Mouse (Mus musculus): ENCODE data around the gene Tbata.

Tbata gene

DNA sequence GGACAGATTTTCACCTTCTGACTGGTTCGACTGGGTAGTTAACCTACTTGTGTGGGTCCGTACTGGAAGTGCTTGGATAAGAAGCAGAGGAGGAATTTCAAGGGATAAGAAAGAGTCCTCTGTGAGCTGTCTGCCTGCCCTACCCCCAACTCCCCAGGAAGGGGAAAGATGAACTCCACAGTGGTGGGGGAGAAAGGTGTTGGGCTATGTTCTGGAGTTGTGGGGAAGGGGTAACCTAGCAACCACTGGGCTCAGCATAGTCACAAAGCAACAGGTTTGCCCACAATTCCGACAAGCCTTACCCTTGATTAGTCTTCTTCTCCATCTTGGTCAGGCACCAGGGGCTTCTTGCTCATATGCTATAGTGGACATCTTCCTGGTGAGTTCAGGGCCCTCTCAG is at the start of gene Tbata:
TSS of gene Tbata (plus strand) at position 301 of the 400 bp plus-strand sequence.
- no peak for DNase-seq (ENCODE audit: low read depth, low spot score)

DNA sequence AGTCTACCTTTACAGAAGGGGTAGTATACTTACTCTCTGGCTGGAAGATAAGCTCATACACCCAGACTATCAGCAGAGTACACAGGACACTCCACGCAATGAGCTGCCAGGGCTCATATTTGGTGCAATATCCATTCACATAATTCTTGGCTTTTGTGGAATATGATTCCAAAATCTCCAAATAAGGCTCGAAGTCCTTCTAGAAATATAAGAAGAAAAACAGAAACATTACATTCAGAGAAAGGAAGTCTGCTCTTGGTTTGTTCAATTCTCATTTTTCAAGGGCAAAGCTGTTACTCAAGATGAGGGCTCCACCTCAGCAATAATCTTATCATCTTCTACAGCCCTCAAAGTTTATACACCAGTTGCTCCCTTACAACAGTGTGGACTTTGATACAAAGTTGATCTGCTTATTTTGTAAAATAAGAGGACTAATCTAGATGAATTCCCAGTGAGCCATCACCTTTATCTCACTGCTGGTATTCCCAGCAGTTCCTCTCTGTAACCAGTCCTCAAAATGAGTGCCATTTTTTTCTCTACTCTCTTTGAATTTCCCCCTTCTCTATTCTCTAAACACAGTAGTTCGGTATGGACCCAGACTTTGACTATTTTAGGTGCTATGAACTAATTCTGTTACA is 48.4 kb upstream of the Tbata start:
- no peak for DNase-seq (ENCODE audit: low read depth, low spot score)

DNA sequence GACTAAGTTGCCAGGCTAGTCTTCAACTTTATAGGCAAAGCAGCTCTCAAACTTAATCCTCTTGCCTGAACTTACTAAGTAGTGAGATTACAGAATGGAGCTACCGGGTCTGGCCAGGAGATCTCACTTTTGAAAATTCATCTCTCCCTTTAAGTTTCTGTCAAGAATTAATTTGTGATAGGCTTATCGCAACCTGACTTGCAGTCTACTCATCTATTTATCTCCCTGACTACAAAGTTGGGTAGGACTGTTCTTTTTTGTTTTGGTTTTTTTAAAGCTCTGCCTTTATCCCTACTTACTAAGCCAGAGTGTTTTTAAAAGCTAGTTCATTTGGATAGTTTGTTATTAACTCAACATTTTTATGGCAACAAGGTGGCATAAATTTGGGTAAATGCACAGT is 47.3 kb upstream of the Tbata start:
- DNase-seq (ENCODE audit: low read depth, low spot score): no peak

DNA sequence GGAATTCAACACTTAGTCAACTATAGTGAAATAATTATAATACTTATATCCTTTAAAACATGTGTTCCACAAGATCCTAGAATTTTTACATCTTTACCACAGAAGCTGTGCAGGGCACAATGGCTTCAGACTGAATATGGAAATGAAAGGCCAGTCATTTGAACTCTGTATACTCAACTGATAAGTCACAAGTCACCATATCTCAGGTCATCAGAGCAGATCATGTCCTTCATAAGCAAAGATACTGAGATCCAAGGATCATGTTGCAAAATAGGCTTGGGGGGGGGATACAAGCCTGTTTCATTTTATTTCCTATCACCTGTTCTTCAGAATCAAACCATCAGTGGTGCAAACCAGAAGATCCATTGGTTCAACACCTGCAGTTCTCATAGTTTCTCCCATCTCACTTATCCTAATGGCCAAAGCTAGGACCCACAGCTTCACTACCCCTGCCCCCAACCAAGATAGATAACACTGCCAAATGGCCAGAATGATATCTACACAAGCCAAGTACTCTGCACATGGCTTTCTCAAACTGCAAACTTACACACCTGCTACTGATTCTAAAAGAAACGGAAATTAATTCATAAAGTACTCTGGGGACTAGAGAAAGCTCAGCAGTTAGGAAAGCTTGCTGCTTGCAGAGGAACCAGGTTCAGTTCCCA is 42.9 kb upstream of the Tbata start:
- DNase-seq (ENCODE audit: low read depth, low spot score): no peak

DNA sequence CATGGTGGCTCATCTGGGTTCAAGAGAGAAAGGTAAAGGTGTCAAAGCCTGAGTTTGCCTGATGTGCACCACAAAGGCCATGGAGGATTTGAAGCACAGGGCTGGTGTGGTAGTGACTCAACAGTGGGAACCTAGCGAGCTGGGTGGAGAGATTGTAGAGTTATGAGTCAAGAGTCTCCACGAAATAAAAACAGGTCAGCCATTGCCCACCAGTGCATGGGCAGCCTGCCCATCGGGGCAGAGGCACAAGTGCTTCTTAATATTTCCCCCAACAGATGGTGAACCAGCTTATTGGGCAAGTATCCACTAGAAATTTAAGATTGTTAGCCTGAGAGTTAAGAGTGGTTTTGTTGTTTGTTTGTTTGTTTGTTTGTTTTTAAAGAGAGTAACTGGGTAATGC is 40.8 kb upstream of the Tbata start:
- DNase-seq (ENCODE audit: low read depth, low spot score): no peak

DNA sequence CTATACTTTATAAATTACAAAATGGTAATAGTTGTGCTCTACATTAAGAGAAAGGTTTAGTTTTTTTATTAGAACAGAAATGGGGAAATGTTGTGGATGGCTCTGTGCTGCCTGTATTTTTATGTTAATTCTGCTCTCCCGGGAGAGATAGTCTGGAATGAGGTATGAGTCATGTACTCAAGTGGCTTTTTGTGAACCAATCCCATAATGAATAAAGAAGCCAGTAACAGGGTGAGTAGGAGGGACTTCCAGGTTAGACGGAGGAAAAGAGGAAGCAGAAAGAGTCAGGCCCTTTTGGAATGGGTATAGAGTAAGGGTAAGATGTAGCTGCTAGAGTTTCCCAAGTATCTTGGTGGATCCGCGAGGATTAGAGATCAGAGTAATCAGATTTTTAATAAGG is 37.7 kb upstream of the Tbata start:
- DNase-seq (ENCODE audit: low read depth, low spot score): no peak

DNA sequence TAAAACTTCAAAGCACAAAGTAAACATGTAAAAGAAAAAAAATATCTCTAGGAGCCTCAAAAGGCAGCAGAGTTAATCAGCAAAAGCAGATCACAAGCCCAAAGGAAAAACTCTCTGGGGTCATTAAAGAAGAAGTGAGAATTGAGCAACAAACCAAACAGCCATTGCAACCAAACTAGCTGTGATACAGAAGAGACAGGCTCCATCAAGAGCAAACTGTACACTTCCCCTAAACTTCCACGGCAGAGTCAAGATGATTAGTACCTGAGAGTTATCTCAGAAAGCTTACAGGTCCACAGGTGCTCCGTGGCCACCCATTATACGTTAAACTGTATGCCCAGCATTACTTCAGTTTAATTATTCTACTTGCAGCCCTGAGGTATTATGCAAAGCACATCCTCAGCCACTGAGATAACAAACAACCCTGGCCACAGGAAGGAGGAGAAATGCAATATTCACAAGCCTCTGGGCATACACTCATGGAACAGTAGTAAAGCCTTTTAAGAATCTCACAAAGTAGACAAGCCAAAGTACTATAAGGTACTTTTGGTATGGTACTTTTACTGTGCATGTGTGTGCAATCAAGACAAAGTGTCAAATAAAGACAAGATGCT is 36.4 kb upstream of the Tbata start:
- DNase-seq (ENCODE audit: low read depth, low spot score): no peak

DNA sequence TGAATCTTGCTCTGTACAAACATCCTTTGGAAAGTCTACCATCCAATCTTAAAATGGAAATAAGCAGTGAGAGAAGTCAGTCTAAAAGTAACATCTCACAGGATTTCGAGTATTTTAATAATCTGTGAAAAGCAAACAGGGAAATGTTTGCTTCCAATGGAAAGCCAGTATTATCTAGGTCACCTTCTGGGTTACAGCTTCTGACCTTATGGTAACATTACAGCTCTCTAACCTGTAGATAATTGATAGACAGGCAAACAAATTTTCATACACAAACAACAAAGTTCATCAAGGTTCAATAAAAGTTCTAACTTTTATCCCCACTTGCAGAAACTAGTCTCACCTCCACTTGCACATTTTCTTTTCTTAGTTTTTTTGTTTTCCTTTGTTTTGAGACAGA is 34.2 kb upstream of the Tbata start:
- no peak for DNase-seq (ENCODE audit: low read depth, low spot score)

DNA sequence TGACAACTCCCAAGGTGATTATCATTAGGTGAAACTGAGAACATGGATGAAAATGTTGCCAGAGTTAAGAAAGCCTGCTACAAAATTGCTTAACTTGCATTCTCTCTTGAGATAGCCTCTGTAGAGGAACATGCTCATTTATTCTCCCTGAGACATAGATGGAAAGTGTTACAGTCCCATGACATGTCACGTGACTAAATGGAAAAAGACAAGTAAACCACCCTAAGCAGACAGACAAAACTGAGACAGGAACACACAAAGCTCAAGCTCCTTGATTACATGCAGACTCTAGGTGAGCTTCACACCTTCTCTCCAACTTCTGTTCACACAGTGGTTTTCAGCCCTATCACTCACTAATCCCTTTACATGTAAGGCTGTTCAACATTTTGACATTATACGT is 28.4 kb upstream of the Tbata start:
- no peak for DNase-seq (ENCODE audit: low read depth, low spot score)

DNA sequence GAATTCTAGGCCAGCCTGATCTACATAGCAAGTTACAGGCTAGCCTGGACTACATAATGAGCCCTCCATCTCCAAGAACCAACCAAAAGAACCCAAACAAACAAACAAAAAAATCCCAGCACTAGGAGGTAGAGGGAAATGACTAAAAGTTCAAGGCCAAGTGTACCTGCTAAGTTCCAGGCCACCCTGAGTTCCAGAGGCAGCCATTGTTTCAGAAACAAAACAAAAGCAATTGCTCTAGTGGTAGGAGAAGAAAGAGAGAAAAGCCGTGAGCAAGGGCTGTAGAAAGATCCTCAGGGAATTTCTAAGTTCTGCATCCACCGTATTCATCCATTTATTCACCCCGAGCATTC is 26.0 kb upstream of the Tbata start:
- DNase-seq (ENCODE audit: low read depth, low spot score): no peak

DNA sequence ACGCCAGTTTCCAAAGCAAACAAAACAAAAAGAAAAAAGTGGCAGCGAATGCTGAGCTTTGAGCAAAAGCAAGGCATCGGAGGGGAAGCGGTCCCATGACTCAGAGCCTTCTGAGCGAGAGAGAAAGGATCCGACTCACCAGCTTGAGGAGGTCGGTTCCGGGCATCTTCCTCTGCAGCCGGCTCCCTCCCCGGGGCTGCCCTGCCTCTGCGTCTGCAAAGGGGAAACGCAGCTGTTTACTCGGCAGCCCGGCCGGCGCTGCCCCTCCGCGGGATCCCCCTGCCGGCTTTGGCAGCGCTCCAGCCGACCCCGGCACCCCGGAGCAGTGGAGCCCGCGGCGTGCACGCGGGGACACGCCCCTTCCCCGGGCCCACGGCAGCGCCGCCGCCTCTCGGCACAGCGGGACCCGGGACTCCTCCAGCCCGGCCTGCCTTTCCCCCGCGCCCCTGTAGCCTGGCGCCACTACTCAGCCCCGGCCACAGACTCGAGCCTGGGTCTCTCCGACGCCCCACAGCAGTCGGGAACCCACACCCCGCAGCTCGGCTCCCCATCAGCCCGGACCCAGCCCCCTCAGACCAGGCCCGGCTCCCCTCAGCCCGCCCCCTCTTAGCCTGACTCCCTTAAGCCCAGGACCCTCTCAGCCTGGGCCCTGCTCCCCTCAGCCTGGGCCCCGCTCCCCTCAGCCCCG is 25.5 kb upstream of the Tbata start:
- DNase-seq (ENCODE audit: low read depth, low spot score): peak; percentile 35

DNA sequence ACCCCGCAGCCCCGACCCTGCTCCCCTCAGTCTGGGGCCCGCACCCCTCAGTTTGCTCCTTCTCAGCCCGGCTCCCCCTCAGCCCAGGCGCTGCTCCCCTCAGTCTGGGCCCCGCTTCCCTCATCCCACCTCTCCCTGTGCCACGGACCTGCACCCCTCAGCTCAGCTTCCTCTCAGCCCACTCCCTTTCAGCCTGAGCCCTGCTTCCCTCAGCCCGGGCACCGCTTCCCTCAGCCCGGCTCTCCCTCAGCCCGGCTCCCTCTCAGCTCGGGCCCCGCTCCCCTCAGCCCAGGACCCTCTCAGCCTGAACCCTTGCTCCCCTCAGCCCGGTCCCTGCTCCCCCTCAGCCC is 25.0 kb upstream of the Tbata start:
- no peak for DNase-seq (ENCODE audit: low read depth, low spot score)

DNA sequence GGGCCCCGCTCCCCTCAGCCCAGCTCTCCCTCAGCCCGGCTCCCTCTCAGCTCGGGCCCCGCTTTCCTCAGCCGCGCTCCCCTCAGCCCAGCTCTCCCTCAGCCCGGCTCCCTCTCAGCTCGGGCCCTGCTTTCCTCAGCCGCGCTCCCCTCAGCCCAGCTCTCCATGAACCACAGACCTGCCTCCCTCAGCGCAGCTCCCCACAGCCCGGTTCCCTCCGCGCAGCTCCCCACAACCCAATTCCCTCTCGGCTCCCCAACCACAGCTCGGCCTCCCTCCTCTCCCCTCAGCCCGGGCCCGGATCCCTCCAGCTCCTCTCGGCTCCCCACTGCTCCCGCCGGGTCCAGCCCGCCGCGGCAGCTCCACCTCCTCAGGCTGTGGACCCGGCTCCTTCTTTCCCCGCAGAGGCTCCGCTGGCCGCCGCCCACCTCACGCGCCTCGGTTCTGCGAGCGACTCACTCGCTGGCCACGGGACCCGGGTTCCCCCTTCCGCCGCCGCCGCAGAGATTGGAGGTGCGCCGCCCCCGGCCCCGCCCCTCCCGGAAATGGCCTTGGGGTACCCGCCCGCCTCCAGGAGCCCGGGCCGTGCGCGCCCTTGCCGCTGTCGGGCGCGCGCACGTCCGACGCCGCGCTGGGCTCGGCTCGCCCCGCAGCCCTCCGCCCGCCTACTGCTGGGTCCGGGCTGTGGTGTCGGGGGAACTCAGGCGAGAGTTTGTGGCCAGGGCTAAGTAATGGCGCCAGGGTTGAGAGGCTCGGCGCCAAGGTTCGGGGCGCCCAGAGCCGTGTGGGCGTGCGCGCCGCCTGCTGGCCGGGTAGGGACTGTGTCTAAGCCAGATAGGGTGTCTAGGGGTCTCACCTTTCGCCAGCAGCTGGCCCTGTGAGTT is 24.4 kb upstream of the Tbata start, which contains the start of gene Sgpl1:
TSS of gene Sgpl1 (minus strand) at position 547 of the 884 bp plus-strand sequence.
- DNase-seq (ENCODE audit: low read depth, low spot score): peak; percentile 86

DNA sequence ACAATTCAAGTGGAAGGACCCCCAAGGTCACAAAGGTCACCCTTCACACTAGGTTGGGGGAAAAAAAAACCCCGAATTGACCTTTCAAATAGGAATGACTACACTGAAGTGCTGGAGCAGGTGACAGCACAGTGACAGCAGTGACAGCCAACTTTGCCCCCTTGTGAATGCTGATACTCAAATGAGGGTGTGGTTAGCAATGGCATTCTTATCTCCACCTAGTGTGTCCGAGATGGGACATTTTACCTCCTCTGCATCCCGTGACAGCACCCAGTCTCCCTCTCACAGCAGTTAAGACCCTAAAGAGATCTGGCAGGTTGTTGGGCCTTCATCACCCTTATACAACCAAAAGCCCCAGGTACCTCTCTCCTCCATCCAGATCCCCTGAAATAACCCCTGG is 22.3 kb upstream of the Tbata start:
- no peak for DNase-seq (ENCODE audit: low read depth, low spot score)

DNA sequence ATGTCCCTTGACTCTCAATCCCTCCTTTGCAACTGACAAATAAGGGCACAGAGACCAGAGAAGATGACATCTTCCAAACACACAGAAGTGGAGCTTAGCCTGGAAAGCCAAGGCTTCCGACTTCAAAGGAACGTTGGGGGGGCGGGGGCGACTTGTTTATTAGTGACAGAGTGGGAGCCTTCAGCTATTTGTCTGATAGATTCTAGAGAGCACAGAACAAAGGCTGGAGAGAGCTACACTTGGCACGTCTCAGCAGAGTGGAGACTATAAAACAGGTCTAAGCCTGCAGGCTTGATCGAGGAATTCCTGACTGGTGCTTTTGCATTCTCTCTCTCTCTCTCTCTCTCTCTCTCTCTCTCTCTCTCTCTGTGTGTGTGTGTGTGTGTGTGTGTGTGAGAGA is 21.1 kb upstream of the Tbata start:
- peak; percentile 64 for DNase-seq (ENCODE audit: low read depth, low spot score)

DNA sequence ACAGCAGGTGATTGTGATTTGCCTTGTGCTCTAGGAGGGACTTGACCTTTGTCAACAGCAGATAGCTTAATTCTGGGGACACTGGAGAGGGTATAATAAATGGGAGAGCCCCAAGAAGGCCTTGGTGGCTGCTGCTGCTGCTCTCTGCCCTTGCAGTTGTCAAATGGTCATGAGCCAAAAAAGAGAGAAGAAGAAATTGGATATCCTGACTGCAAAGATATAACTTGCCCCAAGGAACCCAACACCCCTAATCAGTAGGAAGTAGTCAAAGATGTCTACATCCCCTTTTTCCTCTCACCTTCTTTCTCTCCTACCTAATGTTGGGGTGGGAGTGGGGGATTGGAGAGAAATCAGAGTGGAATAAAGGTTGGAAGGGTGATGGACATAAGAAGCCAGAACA is 19.6 kb upstream of the Tbata start:
- no peak for DNase-seq (ENCODE audit: low read depth, low spot score)

DNA sequence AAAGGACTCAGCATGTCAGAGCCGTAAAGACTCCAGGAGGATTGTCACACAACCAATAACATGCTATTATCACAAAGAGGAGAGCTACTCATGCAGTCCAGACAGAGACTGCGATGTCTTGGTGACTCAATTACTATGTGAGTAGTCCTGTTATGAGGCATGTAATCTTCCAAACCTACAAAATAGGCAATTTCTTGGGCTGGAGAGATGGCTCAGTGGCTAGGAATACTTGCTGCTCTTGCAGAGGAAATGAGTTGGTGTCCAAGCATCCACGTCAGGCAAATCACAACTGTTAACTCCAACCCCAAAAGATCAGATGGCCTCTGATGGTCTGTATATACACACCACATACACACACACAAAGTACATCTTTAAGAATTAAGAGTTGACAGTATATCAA is 16.1 kb upstream of the Tbata start:
- DNase-seq (ENCODE audit: low read depth, low spot score): no peak

DNA sequence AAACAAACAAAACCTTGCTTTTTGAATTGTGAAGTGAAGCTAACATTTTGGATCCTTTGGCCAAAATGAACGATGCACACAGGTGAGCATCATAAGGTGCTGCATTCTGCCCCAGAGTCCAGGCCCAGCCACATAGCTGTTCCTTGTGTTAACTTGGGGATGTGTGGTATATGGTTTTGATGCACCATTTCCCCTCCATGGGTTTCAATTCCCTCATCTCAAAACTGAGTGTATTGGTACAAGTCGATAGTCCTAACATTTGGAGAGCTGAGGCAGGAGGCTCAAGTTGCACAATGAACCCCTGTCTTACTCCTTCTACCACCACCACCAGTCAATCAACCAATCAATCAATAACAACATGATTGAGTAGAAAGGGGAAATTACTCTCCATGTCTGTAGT is 15.3 kb upstream of the Tbata start:
- DNase-seq (ENCODE audit: low read depth, low spot score): no peak

DNA sequence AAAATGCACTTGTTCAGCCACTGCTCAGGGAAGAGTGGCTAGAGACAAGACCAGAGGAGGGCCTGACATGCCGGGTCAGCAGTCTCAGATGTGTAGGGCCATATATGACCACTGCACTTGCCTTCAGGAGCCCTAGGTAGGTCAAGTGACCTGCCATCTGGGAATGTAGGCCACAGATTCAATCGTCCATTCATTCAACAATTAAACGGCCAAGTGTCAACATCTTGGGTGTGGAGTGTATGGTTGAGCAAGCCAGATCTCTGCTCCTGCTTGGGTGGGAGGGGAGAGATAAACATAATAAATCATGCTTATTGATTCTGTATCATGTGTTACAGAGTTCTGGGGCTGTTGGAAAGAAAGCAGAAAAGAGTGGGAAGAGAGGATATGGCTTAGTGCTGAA is 13.2 kb upstream of the Tbata start:
- DNase-seq (ENCODE audit: low read depth, low spot score): no peak

DNA sequence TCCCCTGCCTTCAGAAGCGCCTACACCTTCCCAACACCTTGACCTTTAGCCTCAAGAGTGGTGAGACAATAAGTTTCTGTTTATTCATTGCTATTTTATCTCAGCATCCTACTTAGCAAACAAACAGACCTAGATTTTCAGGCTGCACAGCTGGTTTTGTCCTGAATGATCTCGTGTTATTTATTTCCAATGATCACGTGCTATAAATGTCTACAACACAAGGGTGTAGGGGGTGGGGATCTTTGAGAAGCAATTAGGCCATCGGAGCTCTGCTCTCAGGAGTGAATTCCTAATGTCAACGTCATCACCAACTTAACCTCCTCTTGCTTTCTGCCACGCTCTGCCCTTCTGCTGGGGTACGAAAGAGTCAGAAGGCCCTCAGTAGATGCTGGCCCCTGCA is 11.7 kb upstream of the Tbata start:
- DNase-seq (ENCODE audit: low read depth, low spot score): no peak

DNA sequence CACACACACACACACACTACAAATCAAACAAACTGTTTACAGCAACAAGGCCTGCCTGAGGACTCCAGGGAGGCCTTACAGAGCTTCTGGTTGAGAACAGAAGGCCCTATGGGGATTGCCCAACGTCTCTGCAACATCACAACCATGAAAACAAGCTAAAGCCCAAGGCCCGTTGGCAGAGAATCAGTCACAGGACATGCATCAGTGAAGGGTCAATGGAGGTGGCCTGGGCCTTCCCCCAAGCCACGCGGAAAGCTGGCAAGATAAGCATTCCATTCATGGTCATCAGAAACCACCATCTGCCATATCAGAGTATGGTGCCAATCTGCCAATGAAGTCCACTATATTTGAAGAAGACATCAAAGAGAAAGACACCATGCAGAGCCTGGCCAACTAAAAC is 11.1 kb upstream of the Tbata start:
- DNase-seq (ENCODE audit: low read depth, low spot score): no peak

DNA sequence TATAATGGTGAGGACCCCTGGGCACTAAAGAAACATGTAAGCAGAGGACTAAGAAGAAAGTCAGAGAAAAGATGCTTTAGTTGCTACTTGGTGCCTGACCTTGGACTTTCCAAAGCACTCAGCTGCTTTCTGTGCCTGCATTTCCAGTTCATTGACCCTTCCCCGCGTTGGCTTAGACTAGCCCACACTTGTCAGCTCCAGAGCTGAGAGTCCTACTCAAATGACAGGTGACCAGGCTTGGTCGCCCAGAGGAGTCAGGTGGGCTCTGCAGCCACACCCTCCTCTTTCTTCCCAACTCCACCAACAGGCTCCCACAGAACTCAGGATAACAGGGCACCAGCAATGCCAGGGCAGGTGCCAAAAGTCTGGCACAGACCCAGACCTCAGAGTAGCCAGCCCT is 9.4 kb upstream of the Tbata start:
- DNase-seq (ENCODE audit: low read depth, low spot score): no peak

All from forelimb bud, embryonic 11.5 days (tissue).